Mouse (Mus musculus) heart, postnatal 0 days (tissue): ENCODE measurements at regions not wholly inside any gene's neighbourhood (a gene's known extent, or its start where the extent isn't known, plus 50 kb on each side); places are given as distances from the start of the nearest gene placed in this dataset.

ENCODE experiments used
- ATAC-seq: fragments of 200-750 bp; cut with Nextera tagmentation; 2 replicates; pipeline ENCODE4 v1.8.0; 2017; ENCODE audit warnings: low read depth, moderate number of reproducible peaks, moderate library complexity; ENCODE audit not compliant: insufficient read depth
- DNase-seq: peaks from one replicate; pipeline ENCODE4 v3.0.0-alpha.2; 2016; ENCODE audit warnings: low spot score
- H3K27ac ChIP-seq: fragments of 300-500 bp; sonication (generic); 2 replicates; pipeline ENCODE4 v1.5.1; 2014; ENCODE audit warnings: low read depth, mild to moderate bottlenecking
- H3K27me3 ChIP-seq: fragments of 300-500 bp; sonication (generic); 2 replicates; pipeline ENCODE4 v1.6.1; 2014; ENCODE audit warnings: low read length, mixed read lengths; ENCODE audit not compliant: control insufficient read depth, insufficient read depth
- H3K36me3 ChIP-seq: fragments of 300-500 bp; sonication (generic); replicated peaks from 2 replicates; pipeline ENCODE4 v1.6.1; 2014; ENCODE audit warnings: low read length, mixed read lengths; ENCODE audit not compliant: control insufficient read depth, insufficient read depth
- H3K4me1 ChIP-seq: fragments of 300-500 bp; sonication (generic); 2 replicates; pipeline ENCODE4 v1.6.1; 2014; ENCODE audit warnings: antibody characterized with exemption; ENCODE audit not compliant: control insufficient read depth, insufficient read depth
- H3K4me2 ChIP-seq: fragments of 300-500 bp; sonication (generic); 2 replicates; pipeline ENCODE4 v1.6.1; 2014; ENCODE audit warnings: low read depth, mild to moderate bottlenecking, low read length, moderate library complexity
- H3K4me3 ChIP-seq: fragments of 300-500 bp; sonication (generic); 2 replicates; pipeline ENCODE4 v1.5.1; 2014; ENCODE audit warnings: low read depth, low read length
- H3K9ac ChIP-seq: fragments of 300-500 bp; sonication (generic); replicated peaks from 2 replicates; pipeline ENCODE4 v1.6.1; 2014; ENCODE audit warnings: low read depth, low read length, mixed read lengths
- H3K9me3 ChIP-seq: fragments of 300-500 bp; sonication (generic); replicated peaks from 2 replicates; pipeline ENCODE4 v1.6.1; 2016; ENCODE audit warnings: low read length; ENCODE audit not compliant: control insufficient read depth
- CTCF ChIP-seq: IDR thresholded peaks from 2 replicates; pipeline ENCODE4 v1.5.1; 2016; ENCODE audit warnings: antibody characterized with exemption, control low read depth, low read depth
- EP300 ChIP-seq: IDR thresholded peaks from 2 replicates; pipeline ENCODE4 v1.6.1; 2016; ENCODE audit warnings: antibody characterized with exemption, low read depth
- WGBS: fragments of 180-500 bp; shearing (Covaris S2); extraction: QIAGEN DNeasy Blood & Tissue Kit; methylation state at CpG from one replicate; pipeline ENCODE4 v1.1.7; 2014; 5-methylcytosine and 5-hydroxymethylcytosine counted together

DNA sequence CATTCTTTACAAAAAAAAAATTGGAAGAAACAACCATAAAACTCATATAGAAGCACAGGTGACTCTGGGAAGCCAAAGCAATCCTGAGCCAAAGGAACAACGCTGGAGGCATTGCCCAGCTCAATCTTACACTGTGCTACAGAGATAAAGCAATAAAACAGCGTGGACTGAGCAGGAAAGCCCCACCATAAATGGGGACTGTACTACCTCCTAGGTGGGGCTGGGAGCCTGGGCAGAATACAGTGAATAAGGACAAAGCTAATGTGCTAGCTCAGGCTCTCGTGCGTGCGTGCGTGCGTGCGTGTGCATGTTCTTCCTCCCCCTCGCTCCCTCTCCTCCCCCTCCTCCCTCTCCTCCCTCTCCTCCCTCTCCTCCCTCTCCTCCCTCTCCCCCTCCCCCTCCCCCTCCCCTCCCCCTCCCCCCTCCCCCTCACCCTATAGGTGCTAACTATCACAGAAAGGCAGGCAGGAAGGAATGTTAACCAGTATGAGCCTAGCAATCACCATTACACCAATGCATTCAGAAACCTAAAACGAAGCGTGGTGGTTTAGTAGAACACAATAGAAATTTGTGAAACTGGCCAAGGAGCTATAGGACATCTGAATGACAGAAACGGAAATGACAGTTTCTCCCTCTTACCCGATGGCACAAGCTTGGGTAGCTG is 64.6 kb upstream of the 4932438A13Rik start:
- H3K4me1 ChIP-seq = no peaks in the 10 kb centered on the region
- 67% methylated on average over 12 of the region's 13 CpGs for WGBS
- no peaks in the 10 kb centered on the region for H3K27me3 ChIP-seq
- H3K4me3 ChIP-seq = no peak overlapping the region
- no peak overlapping the region for H3K9ac ChIP-seq
- TF ChIP-seq EP300 = no peak
- no peak for TF ChIP-seq CTCF
- H3K4me2 ChIP-seq = no peak overlapping the region
- no peak overlapping the region for H3K27ac ChIP-seq
- no peaks in the 10 kb centered on the region for H3K36me3 ChIP-seq
- ATAC-seq (no peak), DNase-seq (no peak)
- H3K9me3 ChIP-seq = no peaks in the 10 kb centered on the region

DNA sequence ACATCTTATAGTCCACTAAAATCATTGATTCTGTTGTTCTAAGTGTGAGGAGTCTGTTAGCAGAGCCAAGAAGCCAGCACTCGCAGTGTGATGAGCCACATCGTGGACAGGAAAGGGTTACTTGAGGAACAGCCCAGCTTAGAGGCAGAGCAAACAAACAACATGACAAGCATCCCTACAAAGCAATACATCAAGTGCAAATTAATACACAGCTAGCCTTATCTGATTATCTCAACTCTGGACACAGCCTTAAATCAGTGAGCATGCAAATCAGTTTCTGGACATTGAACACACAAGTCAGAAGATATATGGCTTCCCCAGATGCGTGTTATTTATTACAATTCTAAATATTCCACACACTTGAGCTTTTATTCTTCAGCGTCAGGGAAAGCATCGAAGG is 52.4 kb upstream of the 4932438A13Rik start:
- no peak for TF ChIP-seq EP300
- no peak for TF ChIP-seq CTCF
- 77% methylated on average over 5 of the region's 5 CpGs for WGBS
- H3K27me3 ChIP-seq = no peaks in the 10 kb centered on the region
- no peak overlapping the region for H3K4me3 ChIP-seq
- H3K4me1 ChIP-seq = no peaks in the 10 kb centered on the region
- H3K36me3 ChIP-seq = no peaks in the 10 kb centered on the region
- no peaks in the 10 kb centered on the region for H3K9me3 ChIP-seq
- DNase-seq = no peak
- no peak overlapping the region for H3K27ac ChIP-seq
- H3K4me2 ChIP-seq = no peak overlapping the region
- H3K9ac ChIP-seq = no peak overlapping the region
- ATAC-seq = no peak
